Mouse (Mus musculus) thymus, adult 2 months (tissue): ENCODE measurements around the gene Dnajc12. TPM values are rescaled to one million over a fixed set of nuclear protein-coding genes. Genes with fewer than 3 reads are reported as not detected.

Experiments used
- DNase-seq: peaks from one replicate; pipeline ENCODE4 v3.0.0; 2021
- H3K27ac ChIP-seq: fragments of 200-500 bp; 2 replicates; pipeline ENCODE4 v1.5.1; 2012; ENCODE audit warnings: low read length, control low read depth; ENCODE audit not compliant: control insufficient read depth, insufficient read depth
- H3K27me3 ChIP-seq: fragments of 200-500 bp; 2 replicates; pipeline ENCODE4 v1.6.1; 2012; ENCODE audit warnings: mild to moderate bottlenecking, low read length, moderate library complexity, mixed read lengths; ENCODE audit not compliant: control insufficient read depth, insufficient read depth
- H3K36me3 ChIP-seq: fragments of 200-500 bp; 2 replicates; pipeline ENCODE4 v1.6.1; 2012; ENCODE audit warnings: mild to moderate bottlenecking, low read length, moderate library complexity; ENCODE audit not compliant: control insufficient read depth, insufficient read depth
- H3K4me1 ChIP-seq: fragments of 200-500 bp; replicated peaks from 2 replicates; pipeline ENCODE4 v1.6.1; 2012; ENCODE audit warnings: low read length; ENCODE audit not compliant: control insufficient read depth, insufficient read depth
- H3K4me3 ChIP-seq: fragments of 200-500 bp; 2 replicates; pipeline ENCODE4 v1.5.1; 2012; ENCODE audit warnings: mild to moderate bottlenecking, low read length, control low read depth, moderate library complexity; ENCODE audit not compliant: control insufficient read depth, insufficient read depth
- CTCF ChIP-seq: fragments of 200-500 bp; IDR thresholded peaks from 2 replicates; pipeline ENCODE4 v1.5.1; 2012; ENCODE audit warnings: mild to moderate bottlenecking, control low read depth, low read length, moderate library complexity, borderline replicate concordance; ENCODE audit not compliant: control insufficient read depth, poor library complexity, insufficient read depth; ENCODE audit errors: extremely low read depth
- POLR2A ChIP-seq: fragments of 200-500 bp; IDR thresholded peaks from 2 replicates; pipeline ENCODE4 v1.6.1; 2012; ENCODE audit warnings: mild to moderate bottlenecking, low read length, control low read depth, moderate library complexity; ENCODE audit not compliant: control insufficient read depth, poor library complexity, insufficient read depth; ENCODE audit errors: extremely low read depth
- WGBS: fragments of 180-500 bp; shearing (Covaris S2); methylation state at CpG from one replicate; pipeline ENCODE4 v1.1.7; 2018; 5-methylcytosine and 5-hydroxymethylcytosine counted together
- polyA plus RNA-seq: library from polyadenylated mRNA; depleted of rRNA; stranded (reverse); fragments of >200 nt; gene quantifications from 2 replicates; pipeline ENCODE4 v1.2.3, GENCODE M21; 2012; rRNA removed

Gene Dnajc12
- 0.94 and 1.8 TPM in 2 replicates for polyA plus RNA-seq

- Histone ChIP-seq H3K27me3 (no peaks in the 10 kb centered on the region), H3K36me3 (no peaks in the 10 kb centered on the region), H3K4me3 (peak within 1 kb of the TSS; percentile 44), H3K4me1 (peaks cover 6% of the 10 kb centered on the region), H3K27ac (peak within 1 kb of the TSS; percentile 40; the same call in 1 of the 2 replicates)
- TF ChIP-seq CTCF, result no peak
- TF ChIP-seq POLR2A, result peak; percentile 54; the same call in 1 of the 2 replicates
- WGBS, result 1% methylated on average over 28 of the region's 28 CpGs
- peak; percentile 79 for DNase-seq
Measured at GRCm38 (mm10) chr10:63382372-63383279, at the start of gene Dnajc12. Gene Dnajc12 (plus strand): TSS chr10:63382443.

DNA sequence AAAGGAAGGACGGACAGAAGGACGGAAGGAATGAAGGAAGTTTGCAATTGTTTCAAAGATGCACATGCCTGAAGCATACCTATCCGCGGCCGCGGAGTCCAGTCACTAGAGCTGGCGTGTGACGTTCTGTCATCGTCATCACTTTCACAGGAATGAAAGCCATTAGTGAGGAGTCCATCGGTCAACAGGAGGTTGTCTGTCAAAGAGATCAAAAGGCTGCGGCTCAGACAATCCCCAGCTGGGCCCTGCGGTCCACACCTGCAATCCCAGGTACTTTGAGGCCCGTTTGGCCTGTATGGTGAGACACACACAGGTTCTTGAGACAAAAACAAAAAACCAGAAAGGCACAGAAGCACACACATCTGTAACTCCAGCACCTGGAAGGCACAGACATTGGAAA, 45.3 kb upstream of the Dnajc12 start:
- H3K4me1 ChIP-seq, result peaks cover 10% of the 10 kb centered on the region
- peaks cover 21% of the 10 kb centered on the region for H3K36me3 ChIP-seq
- DNase-seq, result no peak
- no peak overlapping the region for H3K27ac ChIP-seq
- H3K4me3 ChIP-seq, result no peak overlapping the region
- WGBS, result 92% methylated on average over 13 of the region's 13 CpGs
- no peaks in the 10 kb centered on the region for H3K27me3 ChIP-seq
- no peak for TF ChIP-seq CTCF
- no peak for TF ChIP-seq POLR2A

DNA sequence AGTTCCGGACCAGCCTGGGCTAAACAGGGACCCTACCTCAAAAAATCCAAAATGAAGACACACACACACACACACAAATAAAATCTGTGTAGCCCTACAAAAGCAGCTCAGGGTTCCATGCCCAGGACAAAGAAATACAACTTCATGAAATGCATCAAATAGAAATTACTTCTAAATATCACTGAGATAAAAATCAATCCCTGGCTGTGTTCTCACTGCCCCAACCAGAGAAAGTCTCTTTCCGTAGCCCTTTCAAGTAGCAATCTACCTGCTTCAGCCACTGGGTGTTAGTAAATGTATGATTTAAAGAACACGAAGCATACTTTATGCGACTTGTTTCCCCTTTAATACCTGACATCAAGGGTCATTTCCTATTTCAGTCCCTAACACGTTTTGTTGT, 44.9 kb upstream of the Dnajc12 start:
- 29% methylated on average over 5 of the region's 5 CpGs for WGBS
- no peak overlapping the region for H3K27ac ChIP-seq
- H3K36me3 ChIP-seq, result peaks cover 21% of the 10 kb centered on the region
- no peak overlapping the region for H3K4me3 ChIP-seq
- H3K4me1 ChIP-seq, result peaks cover 10% of the 10 kb centered on the region
- H3K27me3 ChIP-seq, result no peaks in the 10 kb centered on the region
- no peak for DNase-seq
- no peak for TF ChIP-seq POLR2A

- Histone ChIP-seq H3K36me3 (peaks cover 18% of the 10 kb centered on the region), H3K4me3 (peak overlapping the region; percentile 64), H3K27ac (no peak overlapping the region), H3K4me1 (peaks cover 10% of the 10 kb centered on the region), H3K27me3 (no peaks in the 10 kb centered on the region)
- WGBS, result 2% methylated on average over 99 of the region's 113 CpGs
- TF ChIP-seq POLR2A (no peak; the same call in 1 of the 2 replicates), CTCF (no peak)
- DNase-seq, result peak; percentile 56
Measured at GRCm38 (mm10) chr10:63337951-63338836, 44.0 kb upstream of the Dnajc12 start.

DNA sequence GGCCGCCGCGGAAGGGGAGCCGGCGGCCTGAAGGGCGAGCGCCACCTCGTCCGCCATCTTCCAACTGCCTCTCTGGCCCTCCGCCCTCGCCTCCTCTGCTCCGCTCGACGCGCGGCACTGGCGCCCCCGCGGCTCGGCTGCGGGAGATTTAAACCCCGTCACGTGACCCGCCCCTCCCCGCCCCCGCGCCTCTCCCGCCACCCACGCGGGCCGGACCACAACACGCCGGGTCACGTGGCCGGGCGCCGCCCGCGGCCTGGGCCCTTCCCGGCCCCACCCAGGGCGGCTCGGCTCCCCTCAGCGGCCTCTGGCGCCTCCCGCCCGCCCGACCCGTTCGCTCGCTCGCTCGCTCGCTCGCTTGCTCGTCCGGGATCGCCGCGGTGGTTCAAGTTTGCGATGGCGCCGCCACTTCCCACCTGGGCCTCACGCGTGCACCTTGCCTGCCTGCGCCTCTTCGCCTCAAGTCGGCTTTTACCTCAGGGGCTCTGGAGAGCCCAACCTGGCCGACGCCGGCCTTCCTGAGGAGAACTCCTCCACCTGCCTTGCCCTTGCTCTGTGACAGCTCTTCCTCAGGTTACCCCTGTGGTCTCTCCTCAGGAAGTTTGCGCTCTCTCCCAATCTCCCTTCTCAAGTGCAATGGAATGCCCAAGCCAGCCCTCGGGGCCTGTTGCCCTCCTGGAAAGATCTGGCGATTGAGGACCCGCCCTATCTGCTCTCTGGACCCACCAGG, 43.2 kb upstream of the Dnajc12 start:
- H3K27ac ChIP-seq, result peak overlapping the region; percentile 21; the same call in 1 of the 2 replicates
- no peak for TF ChIP-seq CTCF
- peak; percentile 96 for TF ChIP-seq POLR2A
- 4% methylated on average over 62 of the region's 74 CpGs for WGBS
- H3K36me3 ChIP-seq, result peaks cover 9% of the 10 kb centered on the region
- peak overlapping the region; percentile 64 for H3K4me3 ChIP-seq
- peak; percentile 86 for DNase-seq
- peaks cover 10% of the 10 kb centered on the region for H3K4me1 ChIP-seq
- no peaks in the 10 kb centered on the region for H3K27me3 ChIP-seq

DNA sequence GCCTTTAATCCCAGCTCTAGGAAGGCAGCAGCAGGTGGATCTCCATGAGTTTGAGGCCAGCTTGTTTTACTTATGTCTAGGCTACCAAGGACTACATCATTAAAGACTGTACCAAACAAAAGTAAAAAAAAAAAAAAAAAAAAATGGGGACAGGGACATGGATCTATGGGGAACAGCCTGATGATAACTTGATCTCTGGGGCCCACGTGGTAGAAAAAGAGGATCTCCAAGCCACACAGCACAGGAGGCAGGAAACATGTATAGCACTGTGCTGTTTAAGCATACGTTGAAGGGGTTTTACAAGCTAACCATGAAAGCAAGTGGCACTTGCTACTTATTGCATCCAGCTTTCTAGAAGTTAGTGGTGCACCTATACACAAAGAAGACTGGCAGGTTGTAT, 40.9 kb upstream of the Dnajc12 start:
- no peak overlapping the region for H3K27ac ChIP-seq
- no peaks in the 10 kb centered on the region for H3K36me3 ChIP-seq
- H3K27me3 ChIP-seq, result no peaks in the 10 kb centered on the region
- TF ChIP-seq POLR2A (no peak), CTCF (no peak)
- H3K4me1 ChIP-seq, result peaks cover 10% of the 10 kb centered on the region
- no peak for DNase-seq
- 43% methylated on average over 2 of the region's 2 CpGs for WGBS
- H3K4me3 ChIP-seq, result no peak overlapping the region
